Mouse (Mus musculus): ENCODE data around the gene Cd59a.
"Not testable (repeated sequence)": the region's sequence is repeated elsewhere in the genome, so short reads cannot be mapped to it uniquely, and the experiment has no call there.

The Cd59a gene

GRCm38 (mm10) chr2:104095741-104096213 lies at the start of gene Cd59a:
TSS of gene Cd59a (plus strand) at chr2:104095801.
- DNase-seq (ENCODE audit: low read depth, low spot score): no peak

- no peak for DNase-seq (ENCODE audit: low read depth, low spot score)
Measured at GRCm38 (mm10) chr2:104058381-104058780, 37.2 kb upstream of the Cd59a start.

- DNase-seq (ENCODE audit: low read depth, low spot score): no peak
Measured at GRCm38 (mm10) chr2:104058954-104059353, 36.6 kb upstream of the Cd59a start.

- DNase-seq (ENCODE audit: low read depth, low spot score): no peak
Measured at GRCm38 (mm10) chr2:104059786-104060185, 35.8 kb upstream of the Cd59a start.

GRCm38 (mm10) chr2:104060996-104061395 lies 34.6 kb upstream of the Cd59a start:
- no peak for DNase-seq (ENCODE audit: low read depth, low spot score)

GRCm38 (mm10) chr2:104062665-104063064 lies 32.9 kb upstream of the Cd59a start:
- DNase-seq (ENCODE audit: low read depth, low spot score): no peak

GRCm38 (mm10) chr2:104064152-104064551 lies 31.4 kb upstream of the Cd59a start:
- DNase-seq (ENCODE audit: low read depth, low spot score): no peak

GRCm38 (mm10) chr2:104065526-104065925 lies 30.1 kb upstream of the Cd59a start, which contains the start of gene Gm10912:
TSS of gene Gm10912 (plus strand) at chr2:104065826.
- DNase-seq (ENCODE audit: low read depth, low spot score): not testable (repeated sequence)

- DNase-seq (ENCODE audit: low read depth, low spot score): not testable (repeated sequence)
Measured at GRCm38 (mm10) chr2:104068450-104068849, 27.2 kb upstream of the Cd59a start, which contains the start of gene Gm10799. TSS of gene Gm10799 (minus strand) at chr2:104068550.

GRCm38 (mm10) chr2:104069704-104070185 lies 25.9 kb upstream of the Cd59a start, which contains the start of gene Cd59b:
TSS of gene Cd59b (plus strand) at chr2:104069849.
- DNase-seq (ENCODE audit: low read depth, low spot score): no peak

- DNase-seq (ENCODE audit: low read depth, low spot score): not testable (repeated sequence)
Measured at GRCm38 (mm10) chr2:104078285-104078684, 17.3 kb upstream of the Cd59a start.

- not testable (repeated sequence) for DNase-seq (ENCODE audit: low read depth, low spot score)
Measured at GRCm38 (mm10) chr2:104081436-104082050, 14.1 kb upstream of the Cd59a start.

- DNase-seq (ENCODE audit: low read depth, low spot score): no peak
Measured at GRCm38 (mm10) chr2:104082474-104082873, 13.1 kb upstream of the Cd59a start.

- DNase-seq (ENCODE audit: low read depth, low spot score): not testable (repeated sequence)
Measured at GRCm38 (mm10) chr2:104084027-104084426, 11.6 kb upstream of the Cd59a start.

- not testable (repeated sequence) for DNase-seq (ENCODE audit: low read depth, low spot score)
Measured at GRCm38 (mm10) chr2:104087562-104087961, 8.0 kb upstream of the Cd59a start.

GRCm38 (mm10) chr2:104093305-104093704 lies 2.3 kb upstream of the Cd59a start:
- no peak for DNase-seq (ENCODE audit: low read depth, low spot score)

GRCm38 (mm10) chr2:104096256-104096655 lies 655 bp downstream of the Cd59a start:
- DNase-seq (ENCODE audit: low read depth, low spot score): no peak

GRCm38 (mm10) chr2:104096796-104097195 lies 1.2 kb downstream of the Cd59a start:
- not testable (repeated sequence) for DNase-seq (ENCODE audit: low read depth, low spot score)

- DNase-seq (ENCODE audit: low read depth, low spot score): not testable (repeated sequence)
Measured at GRCm38 (mm10) chr2:104097396-104097795, 1.8 kb downstream of the Cd59a start.

- DNase-seq (ENCODE audit: low read depth, low spot score): no peak
Measured at GRCm38 (mm10) chr2:104098529-104099230, 3.1 kb downstream of the Cd59a start.

GRCm38 (mm10) chr2:104099231-104099585 lies 3.6 kb downstream of the Cd59a start:
- no peak for DNase-seq (ENCODE audit: low read depth, low spot score)

GRCm38 (mm10) chr2:104099946-104100345 lies 4.3 kb downstream of the Cd59a start:
- no peak for DNase-seq (ENCODE audit: low read depth, low spot score)

- DNase-seq (ENCODE audit: low read depth, low spot score): no peak
Measured at GRCm38 (mm10) chr2:104104800-104105199, 9.2 kb downstream of the Cd59a start.

Data from brain, embryonic 18.5 days (tissue).